Mouse (Mus musculus) cerebellum, postnatal 25 days (tissue): ENCODE measurements around the gene Ly6f.
"Not testable (repeated sequence)": the region's sequence is repeated elsewhere in the genome, so short reads cannot be mapped to it uniquely, and the experiment has no call there.

Source experiments
- DNase-seq, 2 experiments: peaks; one replicate each; pipeline ENCODE4 v3.0.0; 2021; ENCODE audit warnings: mixed read lengths in 2 of 2

Ly6f gene

GRCm38 (mm10) chr15:75268121-75268520, at the start of gene Ly6f:
TSS of gene Ly6f (plus strand) at chr15:75268421.
- no peak for DNase-seq

DNA sequence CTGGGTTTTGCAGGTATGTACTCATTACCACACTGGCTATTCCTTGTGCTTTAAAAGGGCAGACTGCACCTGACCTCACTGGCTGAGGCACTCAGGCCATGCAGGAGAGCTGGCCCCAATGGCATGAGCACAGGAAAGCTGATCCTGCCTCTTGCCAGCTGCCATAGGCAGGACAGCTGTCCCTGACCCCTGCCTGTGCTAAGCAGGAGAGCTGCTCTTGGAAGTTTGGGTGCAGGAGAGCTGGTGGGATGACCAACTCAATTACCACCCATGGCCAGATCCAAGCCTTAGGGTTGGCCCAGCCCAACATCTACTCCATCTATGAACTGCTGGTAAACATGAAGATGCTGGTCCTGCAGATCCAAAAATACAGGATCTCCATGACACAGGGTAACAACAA, 46.3 kb upstream of the Ly6f start:
- DNase-seq: no peak

- DNase-seq: no peak
These were observed 30.4 kb upstream of the Ly6f start for GRCm38 (mm10) chr15:75237736-75238288.

DNA sequence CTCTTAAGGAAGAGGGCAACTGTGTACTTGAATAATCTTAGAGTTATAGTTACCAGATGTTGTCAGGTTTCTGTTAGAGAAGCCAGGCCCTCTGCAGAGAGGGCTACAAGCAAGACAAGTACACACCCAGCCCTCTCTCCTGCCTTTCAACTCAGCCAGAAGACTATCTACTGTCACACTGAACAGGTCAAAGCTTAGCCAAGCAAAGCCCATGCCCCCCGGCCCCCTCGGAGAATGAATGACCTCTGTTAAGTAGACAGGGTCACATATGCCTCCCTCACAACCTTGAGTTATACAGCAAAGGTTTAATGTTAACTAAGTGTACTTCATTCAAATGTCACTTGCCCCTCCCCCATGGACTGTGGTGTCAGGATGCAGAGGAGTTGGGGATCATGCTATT, 27.7 kb upstream of the Ly6f start:
- DNase-seq: no peak

GRCm38 (mm10) chr15:75242756-75243640, 25.2 kb upstream of the Ly6f start:
- no peak for DNase-seq

DNA sequence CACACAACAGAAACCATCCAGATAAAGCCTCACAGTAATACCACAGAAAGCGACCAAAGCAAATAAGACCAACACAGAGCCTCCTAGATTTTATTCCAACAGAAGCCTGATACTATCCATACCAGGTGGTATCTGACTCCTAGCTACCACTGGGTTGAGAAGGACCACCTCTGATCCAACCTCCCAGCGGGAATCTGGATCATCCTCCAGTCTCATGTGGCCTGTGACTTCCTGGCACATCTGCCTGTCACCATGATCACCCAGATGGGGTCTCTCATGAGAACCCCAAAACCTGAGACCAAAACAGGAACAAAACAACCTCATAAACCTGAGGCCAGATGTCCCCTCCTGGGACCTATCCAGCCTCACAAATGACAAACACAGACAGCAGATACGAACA, 13.6 kb upstream of the Ly6f start:
- no peak for DNase-seq

- DNase-seq: no peak
These were observed 2.4 kb upstream of the Ly6f start for GRCm38 (mm10) chr15:75265863-75266262.

- no peak for DNase-seq
These were observed 1.6 kb upstream of the Ly6f start for GRCm38 (mm10) chr15:75266626-75267025.

DNA sequence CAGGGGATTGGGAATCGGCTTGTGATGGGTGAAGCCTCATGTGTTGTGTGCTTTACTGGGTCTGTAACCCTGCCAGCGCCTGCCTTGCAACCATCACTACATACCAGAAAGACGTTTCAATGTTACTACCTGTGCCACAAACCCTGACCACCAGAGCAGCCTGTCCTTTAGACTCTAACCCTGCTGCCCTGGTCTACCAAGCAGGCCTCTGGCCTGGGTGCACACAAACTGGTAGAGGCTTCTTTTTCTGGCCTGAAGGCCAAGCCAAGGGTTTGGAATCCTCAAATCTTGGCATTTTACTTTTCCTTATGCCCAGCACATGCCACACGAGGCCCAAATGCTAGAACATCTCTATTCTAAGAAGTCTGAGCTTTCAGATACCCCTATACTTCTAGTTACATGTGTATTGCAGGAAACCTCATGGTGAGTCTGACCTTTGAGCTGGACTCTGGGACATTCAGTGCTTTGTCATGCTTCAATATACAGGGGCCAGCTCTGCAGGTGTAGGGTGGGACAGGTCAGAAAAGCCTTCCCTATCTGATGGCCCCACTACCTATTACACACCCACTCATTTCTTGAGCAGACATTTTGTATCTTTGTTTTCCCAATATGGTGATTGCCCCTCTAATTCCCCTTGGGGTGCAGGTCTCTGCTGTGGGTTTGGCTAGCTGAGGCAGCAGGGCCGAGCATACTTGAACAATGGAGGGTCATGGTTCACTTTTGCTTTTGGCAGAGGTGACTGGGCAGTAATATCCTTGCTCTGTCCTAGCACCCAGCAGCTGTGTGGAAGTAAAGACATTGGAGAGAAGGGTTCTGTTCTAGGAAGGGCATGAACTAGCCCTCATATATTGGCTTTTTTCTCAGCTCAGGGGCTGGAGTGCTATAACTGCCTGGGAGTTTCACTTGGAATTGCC, 952 bp downstream of the Ly6f start:
- DNase-seq: no peak

DNA sequence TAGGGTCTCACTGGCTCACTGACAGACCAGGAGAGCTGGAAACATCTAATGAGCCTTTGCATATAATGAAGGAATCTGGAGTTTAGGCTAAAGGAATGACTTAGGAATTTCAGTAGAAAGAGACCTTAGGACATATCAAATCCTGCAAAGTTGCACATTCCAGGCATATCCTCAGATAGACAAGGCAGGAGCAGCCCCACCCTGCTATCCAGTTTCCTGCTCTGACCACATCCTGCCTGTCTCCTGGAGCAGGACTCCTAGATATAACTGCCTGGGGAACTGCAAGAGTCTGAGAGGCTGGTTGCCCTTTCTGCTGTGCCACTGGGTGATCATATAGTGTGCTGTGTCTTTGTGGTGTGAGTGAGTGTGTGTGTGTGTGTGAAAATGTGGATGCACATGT, 1.9 kb downstream of the Ly6f start:
- no peak for DNase-seq

DNA sequence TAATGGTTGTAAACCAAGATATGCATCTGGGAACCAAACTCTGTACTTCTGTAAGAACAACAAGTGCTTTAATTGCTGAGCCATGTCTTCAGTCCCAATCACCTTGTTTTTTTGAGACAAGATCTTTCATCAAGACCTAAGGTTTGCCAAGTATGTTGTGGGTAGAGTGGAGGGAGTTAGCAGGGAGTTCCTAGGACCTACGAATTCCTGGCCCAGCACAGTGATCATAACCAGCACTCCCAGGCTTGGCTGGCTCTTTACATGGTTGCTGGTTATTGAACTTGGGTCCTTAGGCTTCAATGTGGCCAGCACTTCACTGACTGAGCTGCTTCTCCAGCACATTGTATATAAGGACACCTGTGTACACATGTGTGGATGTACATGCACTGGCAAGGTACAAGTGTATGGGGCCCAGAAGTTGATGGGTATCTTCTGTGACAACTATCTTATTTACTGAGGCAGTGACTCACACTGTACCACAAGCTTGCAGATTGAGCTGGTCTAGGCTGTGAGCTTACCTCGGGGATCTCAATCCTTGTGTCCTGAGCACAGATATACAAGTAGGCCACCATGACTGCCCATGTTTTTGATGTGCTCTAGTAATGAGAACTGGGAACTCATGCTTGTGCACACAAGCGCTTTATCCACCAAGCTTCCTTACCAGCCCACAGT, 2.6 kb downstream of the Ly6f start:
- DNase-seq: no peak

GRCm38 (mm10) chr15:75271426-75271825, 3.2 kb downstream of the Ly6f start:
- DNase-seq: no peak

- DNase-seq: no peak
These were observed 3.7 kb downstream of the Ly6f start for GRCm38 (mm10) chr15:75271891-75272290.

GRCm38 (mm10) chr15:75281991-75282390, 13.8 kb downstream of the Ly6f start:
- DNase-seq: not testable (repeated sequence)

DNA sequence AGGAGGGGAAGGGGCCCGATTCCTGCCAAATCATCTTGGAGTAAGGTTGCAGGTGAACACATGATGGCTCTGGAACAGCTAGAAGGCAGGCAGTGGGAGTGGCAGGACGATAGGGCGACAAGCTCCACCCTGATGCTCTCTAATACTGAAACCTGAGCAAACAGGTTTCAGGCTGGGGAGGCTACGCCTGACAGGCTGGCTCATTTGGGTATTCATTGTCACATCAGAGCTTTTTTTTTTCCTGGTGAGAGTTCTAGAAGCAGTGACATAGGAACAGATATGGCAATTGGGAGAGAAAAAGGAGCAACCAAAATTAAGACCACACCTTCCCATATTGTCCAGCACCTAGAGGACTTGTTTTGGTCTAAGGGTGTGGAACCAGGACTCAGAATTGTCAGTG, 18.3 kb downstream of the Ly6f start:
- not testable (repeated sequence) for DNase-seq

DNA sequence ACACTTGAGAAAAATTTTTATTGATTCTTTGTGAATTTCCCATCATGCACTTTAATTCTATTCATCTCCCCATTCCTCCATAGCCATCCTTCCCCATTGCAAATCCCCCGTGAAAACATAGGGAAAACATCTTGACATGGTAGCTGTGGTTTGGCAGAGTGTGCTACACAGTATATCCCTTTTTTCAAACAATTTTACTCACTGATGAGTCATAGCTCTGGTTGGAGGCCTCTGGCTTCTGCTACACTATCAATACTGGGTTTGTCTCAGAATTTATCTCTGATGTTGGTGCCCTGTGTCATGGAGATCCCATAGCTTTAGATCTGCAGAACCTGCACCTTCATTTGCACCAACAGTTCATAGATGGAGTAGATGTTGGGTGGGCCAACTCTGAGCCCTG, 24.2 kb downstream of the Ly6f start:
- DNase-seq: no peak

DNA sequence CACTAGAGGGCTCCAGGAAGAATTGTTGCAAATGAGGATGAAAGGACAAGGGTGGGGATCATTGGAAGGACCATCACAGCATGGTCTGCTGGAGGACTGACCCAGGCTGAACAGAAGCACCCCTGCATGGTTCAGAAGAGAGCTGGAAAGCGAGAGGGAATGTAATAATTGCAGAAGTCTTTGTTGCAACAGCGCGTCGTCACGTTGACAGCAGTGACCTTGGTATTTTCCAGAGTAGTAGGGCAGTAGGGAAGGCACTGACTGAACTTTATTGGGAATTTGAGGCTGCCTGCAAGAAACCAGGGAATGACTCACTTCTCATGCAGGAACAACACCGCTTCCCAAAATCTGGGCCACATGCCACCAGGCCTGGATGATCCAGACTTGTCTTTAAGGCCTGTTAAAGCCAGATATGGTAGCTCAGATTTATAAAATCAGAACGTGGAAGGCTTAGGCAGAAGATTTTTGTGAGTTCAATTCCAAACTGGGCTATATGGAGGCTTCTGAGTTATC, 25.7 kb downstream of the Ly6f start:
- no peak for DNase-seq

DNA sequence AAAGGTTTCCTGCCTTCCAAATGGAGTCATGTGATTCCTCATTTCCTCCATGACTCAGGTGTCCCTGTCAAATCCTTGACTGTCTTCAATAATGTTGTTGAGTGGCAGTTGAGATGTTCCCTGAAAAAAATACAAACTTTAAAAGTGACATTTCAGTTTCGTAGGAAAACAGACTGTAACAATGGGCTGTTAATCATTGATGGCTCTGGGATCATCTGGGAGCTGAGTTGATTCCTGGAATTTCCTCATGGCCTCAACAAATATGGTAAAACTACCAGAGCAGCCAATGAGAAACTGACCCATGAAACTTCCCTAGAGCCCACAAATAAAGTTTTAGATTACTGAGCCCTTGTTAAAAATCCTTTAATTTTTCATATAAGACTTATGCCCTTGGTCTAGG, 37.9 kb downstream of the Ly6f start:
- no peak for DNase-seq

DNA sequence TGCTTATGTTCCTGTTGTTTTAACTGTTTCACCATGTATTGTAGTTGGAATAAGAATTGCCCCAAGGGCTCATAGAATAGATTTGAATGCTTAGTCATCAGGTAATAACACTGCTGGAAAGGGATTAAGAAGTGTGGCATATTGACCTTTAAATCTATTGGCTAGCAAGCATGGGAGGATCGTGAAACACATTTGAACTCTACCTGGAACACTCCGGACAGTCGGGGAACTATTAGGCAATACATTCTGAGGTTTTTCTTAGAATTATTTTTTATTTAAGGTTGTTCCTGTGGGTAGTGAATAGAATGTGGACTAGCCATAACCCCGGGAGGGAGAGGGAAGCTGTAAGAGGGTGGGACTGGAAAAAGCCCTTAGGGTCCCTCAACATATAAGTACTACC, 41.0 kb downstream of the Ly6f start:
- no peak for DNase-seq

DNA sequence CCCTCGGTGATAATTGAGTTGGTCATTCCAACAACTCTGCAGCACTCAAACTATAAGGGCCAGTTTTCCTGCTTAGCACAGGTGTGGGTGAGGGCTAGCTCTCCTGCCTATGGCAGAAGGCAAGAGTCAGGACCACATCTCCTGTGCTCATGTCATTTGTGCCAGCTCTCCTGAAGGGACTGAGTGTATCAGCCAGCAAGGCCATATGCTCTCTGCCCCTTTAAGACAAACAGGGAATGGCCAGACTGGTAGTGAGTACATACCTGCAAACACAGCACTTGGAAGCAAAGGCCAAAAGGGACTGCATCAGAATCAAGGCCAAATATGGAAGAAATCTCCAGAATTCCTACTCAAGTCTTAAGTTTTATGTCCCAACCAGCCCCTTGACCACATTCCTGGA, 41.7 kb downstream of the Ly6f start:
- peak; percentile 8 to 11 for DNase-seq

- no peak for DNase-seq
These were observed 46.2 kb downstream of the Ly6f start for GRCm38 (mm10) chr15:75314421-75314820.

- no peak for DNase-seq
These were observed 49.0 kb downstream of the Ly6f start for GRCm38 (mm10) chr15:75317255-75317654.

DNA sequence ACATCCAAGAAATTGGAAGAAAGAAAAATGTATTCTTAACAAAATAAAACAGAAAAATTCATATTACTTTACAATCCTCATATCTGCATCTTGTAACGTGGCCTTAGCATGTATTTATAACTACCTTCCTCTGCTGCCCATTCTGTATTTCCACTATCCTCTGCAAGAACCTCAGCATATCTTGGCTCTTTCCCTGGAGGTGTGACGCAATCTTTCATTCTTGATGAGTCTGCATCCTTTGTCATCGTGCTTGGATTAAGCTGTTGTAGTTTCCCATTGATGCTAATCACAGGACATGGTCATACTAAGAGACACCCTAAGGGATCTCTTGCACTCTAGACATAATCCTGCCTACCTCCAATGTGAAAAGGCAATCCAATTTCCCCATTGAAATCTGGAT, 50.4 kb downstream of the Ly6f start:
- no peak for DNase-seq
